Mouse (Mus musculus): ENCODE data around the gene Cwc22.

DNA sequence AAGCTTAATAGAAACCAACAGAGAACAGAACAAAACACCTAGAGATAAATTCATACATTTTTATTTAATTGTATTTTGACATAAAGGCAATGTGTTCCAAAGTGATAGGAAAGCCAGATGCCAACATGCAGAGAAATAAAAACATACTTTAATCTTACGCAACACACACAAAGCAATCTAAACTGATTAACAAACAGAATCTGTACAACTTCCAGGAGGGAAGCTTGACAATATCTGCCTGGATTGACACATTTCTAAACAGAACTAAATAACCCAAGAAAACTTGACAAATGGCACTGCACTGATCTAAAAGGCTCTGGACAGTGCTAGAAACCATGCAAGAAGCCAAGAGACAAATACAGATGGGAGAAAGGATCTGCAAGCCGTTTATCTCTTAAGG is 20.2 kb downstream of the Cwc22 start:
- no peak for TF ChIP-seq CTCF (IDR thresholded peaks at IDR 0.05; ENCODE audit: borderline replicate concordance, control insufficient read depth, extremely low read depth, insufficient read depth, low read length, poor library complexity)
- no peak for TF ChIP-seq POLR2A (IDR thresholded peaks at IDR 0.05; ENCODE audit: control insufficient read depth, extremely low read depth, insufficient read depth, low read length, poor library complexity)
